Mouse (Mus musculus): Measurements from ENCODE around the gene Mxi1. TPM values are rescaled to one million over a fixed set of nuclear protein-coding genes. Genes with fewer than 3 reads are reported as not detected.

Mxi1 gene
- polyA plus RNA-seq, 1 experiment from 2014 or later, result 45.0 TPM

DNA sequence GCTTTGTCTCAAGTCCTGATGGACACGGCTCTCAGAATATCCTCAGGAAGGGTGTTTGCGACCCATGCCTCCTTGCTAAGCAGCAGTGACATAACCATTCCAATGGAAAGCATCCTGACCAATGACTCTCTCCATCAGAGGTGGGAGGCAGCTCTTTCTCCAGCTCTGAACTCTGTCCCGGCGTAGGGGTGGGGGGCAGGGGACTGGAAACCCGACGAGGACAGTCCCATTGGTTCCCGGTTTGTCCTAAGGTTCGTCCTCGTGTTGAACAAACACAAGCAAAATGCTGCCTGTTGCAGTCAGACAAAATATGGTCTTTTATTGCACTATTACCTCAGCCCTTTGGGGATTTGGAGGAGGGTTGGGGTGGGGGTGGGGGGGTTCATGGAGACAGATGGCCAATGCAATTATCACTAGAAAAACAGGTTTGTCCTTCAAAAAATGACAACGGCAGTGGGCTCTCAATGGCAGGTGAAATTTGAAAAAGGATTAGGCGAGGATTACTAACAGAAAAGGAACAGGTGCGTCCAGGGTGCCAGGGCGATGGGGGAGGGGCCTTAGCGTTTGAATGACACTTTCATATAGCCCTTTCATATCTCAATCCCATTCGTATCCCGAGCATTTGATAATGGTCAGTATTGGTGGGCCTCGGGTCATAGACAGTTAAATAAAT is 11.0 kb upstream of the Mxi1 start:
- DNase-seq (ENCODE audit: low spot score), result no peak

DNA sequence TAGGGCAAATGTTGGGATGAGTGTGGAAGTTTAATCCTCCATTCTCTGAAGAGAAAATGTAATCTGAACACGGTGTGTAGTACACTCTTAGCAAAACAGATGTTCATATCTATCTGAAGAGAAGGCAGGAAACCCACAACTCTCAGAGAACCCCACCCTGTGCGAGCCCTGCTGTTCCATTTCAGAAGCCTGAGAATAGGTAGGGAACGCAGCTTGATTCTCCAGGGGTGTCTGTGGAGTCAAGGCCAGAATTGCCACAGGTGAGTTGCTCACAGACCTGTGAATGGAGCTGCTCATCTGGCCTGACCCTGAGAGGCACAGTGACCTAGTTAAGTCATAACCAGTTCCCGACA is 10.5 kb upstream of the Mxi1 start:
- DNase-seq (ENCODE audit: low spot score), result peak; percentile 73

DNA sequence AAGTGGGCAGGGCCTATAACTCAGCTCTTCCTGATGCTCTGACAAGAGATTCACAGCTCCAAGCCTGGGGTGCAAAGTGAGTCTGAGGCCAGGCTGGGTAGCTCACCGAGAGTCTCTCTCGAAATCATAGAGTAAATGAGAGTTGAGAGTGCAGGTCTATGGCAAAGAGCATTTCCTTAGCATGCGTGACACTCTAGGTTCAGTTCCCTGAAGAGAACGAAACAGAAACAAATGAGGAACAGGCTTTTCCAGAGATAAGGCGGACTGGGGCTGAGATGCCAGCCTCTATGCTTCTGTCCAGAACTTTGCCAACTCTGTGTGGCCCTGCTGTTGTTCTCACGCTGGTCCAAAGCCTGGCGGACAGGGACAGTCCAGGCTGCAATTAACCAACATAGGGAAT is 6.9 kb upstream of the Mxi1 start:
- no peak for DNase-seq (ENCODE audit: low spot score)

DNA sequence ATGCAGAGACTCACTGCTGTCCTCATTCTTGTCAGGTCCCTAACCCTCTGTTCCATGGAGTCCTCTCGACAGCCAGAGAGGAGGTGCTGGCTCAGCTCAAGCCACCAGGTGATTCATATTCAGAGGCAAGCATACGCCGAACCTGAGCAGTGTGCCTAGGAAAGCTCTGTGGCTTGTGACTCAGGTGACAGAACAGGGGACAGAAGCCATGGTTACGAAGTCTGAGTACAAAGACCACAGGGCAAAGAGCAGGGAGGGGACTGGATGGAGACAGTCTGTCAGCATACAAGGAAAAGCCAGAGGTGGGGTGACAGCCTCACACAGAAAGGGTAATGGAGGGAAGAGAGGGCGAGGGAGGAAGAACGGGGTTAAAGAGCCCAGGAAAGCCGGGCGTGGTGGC is 4.7 kb upstream of the Mxi1 start:
- no peak for DNase-seq (ENCODE audit: low spot score)

DNA sequence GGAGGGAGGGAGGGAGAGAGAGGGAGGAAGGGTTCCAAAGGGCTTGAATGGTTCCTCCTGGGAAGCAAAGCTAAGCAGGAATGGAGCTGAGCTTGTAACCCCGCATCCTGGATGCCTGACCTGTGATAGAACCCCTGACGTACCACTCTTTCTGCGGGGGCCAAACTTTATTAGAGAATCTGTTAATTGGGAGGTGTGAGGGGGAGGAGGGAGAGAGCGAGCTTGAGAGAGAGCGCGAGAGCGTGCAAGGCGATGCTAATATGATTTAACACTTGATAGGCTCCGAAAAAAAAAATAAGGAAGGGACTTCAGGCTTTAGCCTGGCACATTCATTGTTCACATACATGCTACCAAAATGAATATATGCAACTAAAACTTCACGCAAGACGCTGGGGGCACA is 3.6 kb upstream of the Mxi1 start:
- no peak for DNase-seq (ENCODE audit: low spot score)

DNA sequence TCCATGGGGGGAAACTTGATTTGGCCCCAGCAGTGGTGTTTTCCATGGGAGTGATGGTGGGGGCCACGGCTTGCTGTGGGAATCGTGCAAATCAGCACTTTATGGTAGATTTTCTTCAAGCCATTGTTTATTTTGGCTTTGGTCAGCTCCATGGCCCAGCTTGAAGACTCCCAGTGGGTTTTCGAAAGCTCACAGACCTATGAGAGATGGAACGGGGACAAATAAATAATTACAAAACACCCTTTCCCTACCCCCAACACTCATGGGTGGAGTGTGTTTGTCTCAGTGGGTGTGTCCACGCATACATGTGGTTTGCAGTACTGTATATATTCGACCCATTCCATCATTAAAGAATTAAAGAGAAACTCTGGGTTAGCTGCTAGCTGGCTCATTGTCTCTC is 3.1 kb upstream of the Mxi1 start:
- DNase-seq (ENCODE audit: low spot score), result no peak

DNA sequence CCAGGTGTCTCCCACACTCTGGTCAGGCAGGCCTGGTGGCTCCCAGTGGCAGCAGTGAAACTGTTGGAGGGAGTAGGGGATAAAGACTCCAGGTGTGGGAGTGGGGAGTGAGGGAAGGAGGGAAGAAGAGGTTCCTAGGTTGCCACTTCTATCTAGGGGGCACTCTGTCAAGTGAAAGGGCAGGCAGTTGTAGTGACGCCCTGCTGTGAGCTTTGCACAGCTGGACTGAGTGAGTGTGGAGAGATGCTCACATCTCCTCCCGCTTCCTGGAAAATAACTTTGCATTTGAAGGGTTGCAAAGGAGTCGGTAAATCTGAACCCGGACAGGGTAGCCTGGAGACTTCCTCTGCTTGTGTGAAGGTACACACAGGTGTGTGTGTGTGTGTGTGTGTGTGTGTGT is 687 bp upstream of the Mxi1 start:
- no peak for DNase-seq (ENCODE audit: low spot score)

- peak; percentile 49 for DNase-seq (ENCODE audit: low spot score)
These were observed 629 bp downstream of the Mxi1 start for GRCm38 (mm10) chr19:53310771-53311523.

GRCm38 (mm10) chr19:53311524-53312335 is 1.4 kb downstream of the Mxi1 start:
- DNase-seq (ENCODE audit: low spot score), result peak; percentile 52

DNA sequence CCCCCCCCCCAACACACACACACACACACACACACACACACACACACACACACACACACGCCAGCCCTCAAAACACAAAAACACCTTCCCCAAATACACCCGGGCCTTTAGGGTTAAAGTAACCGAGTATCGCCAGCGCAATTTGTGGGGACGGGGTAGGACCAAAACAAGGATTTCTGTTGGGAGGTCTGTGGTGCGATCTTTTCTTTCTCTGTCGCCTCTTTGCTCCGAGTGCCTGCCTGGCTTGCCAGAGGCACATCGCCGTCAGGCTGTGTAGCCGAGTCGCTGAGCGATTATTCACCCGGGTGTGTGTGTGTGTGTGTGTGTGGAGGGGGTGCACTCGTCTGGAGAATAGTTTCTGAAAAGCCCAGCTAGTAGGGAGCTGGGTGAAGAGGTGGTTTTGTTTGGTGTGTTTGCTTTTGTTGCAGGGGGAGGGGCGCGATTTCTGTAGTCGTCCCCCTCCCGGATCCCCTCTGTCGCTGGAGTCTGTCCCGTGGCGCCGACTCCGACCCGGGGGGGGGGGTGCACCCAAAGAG is 2.1 kb downstream of the Mxi1 start:
- peak; percentile 58 for DNase-seq (ENCODE audit: low spot score)

- peak; percentile 81 for DNase-seq (ENCODE audit: low spot score)
These were observed 2.8 kb downstream of the Mxi1 start for GRCm38 (mm10) chr19:53312951-53313683.

GRCm38 (mm10) chr19:53313684-53314443 is 3.5 kb downstream of the Mxi1 start:
- peak; percentile 97 for DNase-seq (ENCODE audit: low spot score)

DNA sequence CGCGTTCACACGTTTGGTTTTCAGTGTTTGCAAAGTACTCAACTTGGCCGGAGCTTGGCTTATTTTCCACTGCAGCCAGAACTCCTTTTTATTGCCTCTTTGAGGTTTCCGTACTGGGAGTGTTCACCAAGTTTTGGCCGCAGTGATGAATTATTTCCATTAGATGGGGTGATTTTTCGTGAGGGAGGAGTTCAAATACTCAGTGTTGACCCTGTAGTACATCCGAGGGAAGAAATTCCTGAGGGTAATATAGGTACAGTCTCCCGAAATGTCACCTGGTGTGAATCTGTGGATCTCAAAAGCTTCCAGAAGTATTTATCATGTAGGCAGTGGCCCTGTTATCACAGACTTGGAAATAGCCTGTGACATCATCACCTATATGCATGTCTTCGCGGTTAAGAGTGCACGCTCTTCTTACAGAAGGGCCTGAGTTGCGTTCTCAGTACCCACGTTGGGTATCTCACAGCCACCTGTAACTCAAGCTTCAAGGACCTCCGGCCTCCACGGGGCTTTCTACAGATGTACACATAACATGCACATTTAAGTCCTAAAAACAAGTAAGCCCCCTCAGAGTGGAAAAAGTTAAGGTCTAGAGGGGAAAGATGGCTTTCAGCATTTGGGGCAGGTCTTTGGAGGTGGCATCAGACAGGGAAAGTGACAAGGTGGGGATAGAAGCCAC is 4.4 kb downstream of the Mxi1 start:
- DNase-seq (ENCODE audit: low spot score), result peak; percentile 28

GRCm38 (mm10) chr19:53315209-53315654 is 4.9 kb downstream of the Mxi1 start:
- no peak for DNase-seq (ENCODE audit: low spot score)

DNA sequence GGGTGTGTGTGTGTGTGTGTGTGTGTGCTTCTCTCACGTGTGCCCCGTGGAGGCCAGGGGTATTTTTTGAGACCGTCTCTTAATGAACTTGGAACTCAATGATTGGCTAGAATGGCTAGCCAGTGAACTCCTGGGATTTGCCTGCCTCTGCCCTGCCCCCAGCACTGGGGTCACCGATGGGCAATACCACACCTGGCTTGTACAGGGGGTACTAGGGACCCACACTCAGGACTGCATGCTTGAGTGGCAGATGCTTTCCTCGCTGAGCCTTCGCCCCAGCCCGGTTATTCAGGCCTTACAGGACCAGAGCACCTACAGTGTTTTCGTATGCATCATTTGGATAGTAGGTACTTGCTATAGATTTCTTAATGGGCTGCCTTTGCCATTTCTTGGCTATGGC is 5.8 kb downstream of the Mxi1 start:
- DNase-seq (ENCODE audit: low spot score), result no peak

DNA sequence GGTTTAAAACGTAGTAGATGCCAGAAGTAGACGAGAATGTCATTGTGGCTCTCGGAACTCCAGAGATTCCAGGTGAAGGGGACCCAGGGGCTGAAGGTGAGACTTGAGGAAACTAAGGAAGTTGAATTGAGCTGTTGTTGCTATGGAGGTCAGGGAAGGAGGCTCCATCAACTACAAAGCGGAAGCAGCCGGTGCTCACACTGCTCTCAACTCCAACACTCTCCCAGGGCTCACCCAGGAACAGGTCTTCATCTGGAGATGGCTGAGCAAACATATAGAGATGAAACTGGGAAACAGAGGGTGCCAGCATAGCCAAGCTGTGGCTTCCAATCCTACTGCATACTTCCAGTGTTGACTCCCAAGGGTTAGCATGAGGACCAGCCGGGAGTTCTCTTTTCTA is 6.6 kb downstream of the Mxi1 start:
- DNase-seq (ENCODE audit: low spot score), result no peak

DNA sequence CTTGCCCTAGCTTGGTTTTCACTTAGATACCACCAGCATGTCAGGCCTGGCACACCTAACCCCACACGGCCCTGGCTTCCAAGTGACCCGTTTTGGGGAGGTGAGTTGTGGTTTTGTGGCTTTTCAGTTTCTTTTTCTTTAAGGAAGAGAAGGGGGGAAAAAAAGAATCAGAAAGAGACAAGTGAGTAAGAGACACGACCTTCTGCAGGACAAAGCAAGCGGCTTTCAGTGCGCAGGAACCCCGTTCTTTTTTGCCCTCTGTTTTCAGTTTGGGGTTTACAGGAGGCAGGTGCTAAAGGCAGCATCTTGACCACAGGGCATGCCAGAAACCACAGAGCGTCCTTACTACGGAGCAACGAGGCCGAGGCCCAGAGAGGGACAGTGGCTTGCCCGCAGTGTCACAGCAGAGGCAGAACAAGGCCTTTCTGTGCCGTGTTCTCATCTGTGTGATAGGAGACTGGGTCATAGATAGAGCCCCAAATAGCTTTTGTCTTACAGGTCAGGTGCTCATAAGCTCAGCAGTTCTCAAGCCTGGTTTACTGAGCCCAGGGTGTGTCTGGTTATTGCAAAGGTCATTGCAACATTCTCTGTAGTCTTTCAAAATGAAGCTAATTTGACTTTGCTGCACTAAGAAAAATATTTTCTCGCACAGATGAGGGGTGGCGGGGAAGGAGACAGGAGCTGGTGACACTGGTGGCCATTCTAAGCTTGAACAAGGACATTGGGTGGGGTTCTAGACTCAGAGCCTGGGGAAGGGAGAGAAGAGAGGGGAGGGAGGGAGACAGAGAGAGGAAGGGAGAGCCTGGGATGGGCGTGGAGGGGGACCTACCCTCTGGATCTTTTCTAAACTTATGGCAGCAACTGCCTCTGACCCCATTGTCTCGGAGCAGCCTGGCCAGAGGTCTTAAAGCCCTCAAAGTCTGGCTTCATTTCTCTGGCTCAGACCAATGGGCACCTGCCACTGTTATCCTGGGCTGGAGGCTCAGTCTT is 8.1 kb downstream of the Mxi1 start:
- no peak for DNase-seq (ENCODE audit: low spot score)

GRCm38 (mm10) chr19:53320264-53321110 is 10.2 kb downstream of the Mxi1 start:
- no peak for DNase-seq (ENCODE audit: low spot score)

All from thymus, postnatal 0 days (tissue).